Mouse (Mus musculus) urinary bladder, adult 2 months (tissue): Measurements from ENCODE around the gene Tex11. TPM values are rescaled to one million over a fixed set of nuclear protein-coding genes. Genes with fewer than 3 reads are reported as not detected.

Experiments
- polyA plus RNA-seq: library from polyadenylated mRNA; depleted of rRNA; stranded (reverse); fragments of >200 nt; gene quantifications from 2 replicates; pipeline ENCODE4 v1.2.3, GENCODE M21; 2012; rRNA removed

Tex11 gene
- polyA plus RNA-seq, 1 experiment, result 0.21 TPM

Other genes starting within 250 kb of the Tex11 start
- 2.6 and 3.1 TPM in 2 replicates for gene Slc7a3, start 26.4 kb upstream of the Tex11 start, polyA plus RNA-seq
- gene Snx12, start 162.9 kb upstream of the Tex11 start, polyA plus RNA-seq, result 45.4 and 47.2 TPM in 2 replicates
- 16.9 and 23.3 TPM in 2 replicates for gene Foxo4, start 194.9 kb upstream of the Tex11 start, polyA plus RNA-seq
- 0.13 and 0.47 TPM in 2 replicates for gene Gm614, start 204.3 kb upstream of the Tex11 start, polyA plus RNA-seq
- 13.0 and 13.3 TPM in 2 replicates for gene Il2rg, start 208.6 kb upstream of the Tex11 start, polyA plus RNA-seq
- not detected in 2 replicates for gene Gm20489, start 209.4 kb upstream of the Tex11 start, polyA plus RNA-seq
- gene Med12, start 214.4 kb upstream of the Tex11 start, polyA plus RNA-seq, result 39.9 and 53.7 TPM in 2 replicates
- gene Nlgn3, start 239.5 kb upstream of the Tex11 start, polyA plus RNA-seq, result 1.9 and 2.2 TPM in 2 replicates